Mouse (Mus musculus): ENCODE results near the gene C3ar1. TPM values are rescaled to one million over a fixed set of nuclear protein-coding genes. Genes with fewer than 3 reads are reported as not detected.

The C3ar1 gene
- polyA plus RNA-seq, 1 experiment from 2014 or later, result 1.2 TPM

DNA sequence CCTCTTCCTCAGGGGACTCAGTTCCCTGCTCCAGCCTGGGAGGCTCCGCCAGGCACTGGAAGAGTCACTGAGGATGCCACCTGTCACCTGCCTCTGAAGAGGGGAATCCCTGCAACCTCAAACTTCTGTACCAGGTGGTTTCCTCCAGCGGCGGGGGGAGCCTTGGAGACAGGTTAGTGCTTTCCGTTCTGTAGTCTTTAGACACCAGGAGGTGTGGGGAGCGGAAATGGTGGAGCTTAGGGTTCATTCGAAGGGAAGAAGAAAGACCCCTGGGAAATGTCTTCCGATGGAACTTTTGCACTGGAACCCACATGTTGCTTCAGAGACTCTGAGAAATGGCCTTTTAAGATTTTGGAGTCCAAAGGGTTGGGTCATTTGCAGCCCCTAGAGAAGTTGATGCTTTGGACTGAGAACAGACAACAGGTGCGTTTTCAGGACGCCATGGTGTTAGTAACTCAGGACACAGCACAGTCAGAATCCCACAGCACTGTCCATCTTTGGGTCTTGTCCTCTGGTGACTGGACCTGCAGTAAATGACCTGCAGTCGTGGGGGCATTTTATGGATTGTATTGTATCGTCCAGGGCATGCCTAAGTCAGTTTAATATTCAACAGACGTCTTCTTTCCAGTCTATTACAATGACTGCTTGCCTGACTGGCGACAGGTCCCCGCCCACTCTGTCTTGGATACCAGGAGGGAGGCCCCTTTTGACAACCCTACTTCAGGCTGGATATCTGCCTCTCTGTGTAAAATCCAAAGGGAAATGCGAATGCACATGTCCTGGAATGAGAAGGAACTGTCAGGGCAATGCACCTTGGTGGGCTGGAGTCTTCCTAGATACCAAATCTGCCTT, 34.9 kb downstream of the C3ar1 start:
- DNase-seq (ENCODE audit: low spot score) (no peak), ATAC-seq (no peak)
- 16% methylated on average over 15 of the region's 15 CpGs for WGBS
- H3K27ac ChIP-seq (ENCODE audit: low read depth, low read length), result no peak overlapping the region
- peak overlapping the region; percentile 93 for H3K4me3 ChIP-seq (ENCODE audit: low read depth, low read length)
- peak overlapping the region; percentile 91 for H3K9ac ChIP-seq (ENCODE audit: low read length)
- H3K36me3 ChIP-seq (ENCODE audit: control insufficient read depth, insufficient read depth, low read length), result no peaks in the 10 kb centered on the region
- H3K27me3 ChIP-seq (replicated peaks; ENCODE audit: control insufficient read depth, insufficient read depth, low read length), result no peaks in the 10 kb centered on the region
- H3K4me2 ChIP-seq (ENCODE audit: low read length), result peak overlapping the region; percentile 77
- peaks cover 20% of the 10 kb centered on the region for H3K4me1 ChIP-seq (ENCODE audit: control insufficient read depth, insufficient read depth, low read length)
- H3K9me3 ChIP-seq (replicated peaks; ENCODE audit: control insufficient read depth, low read length), result no peaks in the 10 kb centered on the region

DNA sequence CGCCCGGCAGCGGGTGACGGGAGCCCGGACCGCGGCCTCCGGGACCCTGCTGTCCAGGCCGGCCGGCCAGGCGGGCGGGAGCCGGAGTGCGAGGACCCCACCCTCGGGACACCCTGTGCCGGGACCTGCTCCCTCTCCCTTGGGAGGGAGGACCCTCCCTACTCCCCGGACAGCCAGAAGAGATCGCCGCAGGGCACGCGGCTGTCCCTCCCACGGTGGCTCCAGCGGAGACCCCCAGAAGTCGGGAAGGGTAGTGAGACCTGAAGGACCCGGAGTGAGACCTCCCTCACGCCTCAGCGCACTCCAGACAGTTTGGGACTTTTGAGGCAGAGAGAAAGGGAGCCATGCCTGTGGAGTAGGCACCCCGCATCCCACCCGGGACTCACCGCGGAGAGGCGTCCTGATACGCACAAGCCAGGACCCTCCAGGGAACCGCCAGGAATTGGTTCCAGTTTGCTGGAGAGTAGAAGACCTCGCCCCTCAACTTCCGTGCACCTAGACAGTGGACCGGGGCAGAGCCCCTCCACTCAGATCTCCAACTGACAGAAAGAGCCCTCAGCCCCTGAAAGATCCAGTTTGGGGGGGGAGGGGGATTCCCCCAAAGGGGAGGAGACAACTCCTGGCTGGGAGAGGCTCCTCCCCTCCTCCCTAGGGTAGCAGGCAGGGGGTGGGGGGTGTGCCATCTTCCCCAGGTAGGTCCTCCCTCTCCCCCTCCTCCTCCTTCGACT, 35.7 kb downstream of the C3ar1 start:
- WGBS, result under 1% methylated on average over 26 of the region's 38 CpGs
- Histone ChIP-seq H3K4me2 (ENCODE audit: low read length) (peak overlapping the region; percentile 77), H3K9ac (ENCODE audit: low read length) (peak overlapping the region; percentile 91), H3K27me3 (replicated peaks; ENCODE audit: control insufficient read depth, insufficient read depth, low read length) (no peaks in the 10 kb centered on the region), H3K9me3 (replicated peaks; ENCODE audit: control insufficient read depth, low read length) (no peaks in the 10 kb centered on the region), H3K4me3 (ENCODE audit: low read depth, low read length) (peak overlapping the region; percentile 93), H3K27ac (ENCODE audit: low read depth, low read length) (peak overlapping the region; percentile 48; the same call in 1 of the 2 replicates), H3K4me1 (ENCODE audit: control insufficient read depth, insufficient read depth, low read length) (peaks cover 18% of the 10 kb centered on the region), H3K36me3 (ENCODE audit: control insufficient read depth, insufficient read depth, low read length) (no peaks in the 10 kb centered on the region)
- ATAC-seq, result peak; percentile 68
- DNase-seq (ENCODE audit: low spot score), result peak; percentile 53

DNA sequence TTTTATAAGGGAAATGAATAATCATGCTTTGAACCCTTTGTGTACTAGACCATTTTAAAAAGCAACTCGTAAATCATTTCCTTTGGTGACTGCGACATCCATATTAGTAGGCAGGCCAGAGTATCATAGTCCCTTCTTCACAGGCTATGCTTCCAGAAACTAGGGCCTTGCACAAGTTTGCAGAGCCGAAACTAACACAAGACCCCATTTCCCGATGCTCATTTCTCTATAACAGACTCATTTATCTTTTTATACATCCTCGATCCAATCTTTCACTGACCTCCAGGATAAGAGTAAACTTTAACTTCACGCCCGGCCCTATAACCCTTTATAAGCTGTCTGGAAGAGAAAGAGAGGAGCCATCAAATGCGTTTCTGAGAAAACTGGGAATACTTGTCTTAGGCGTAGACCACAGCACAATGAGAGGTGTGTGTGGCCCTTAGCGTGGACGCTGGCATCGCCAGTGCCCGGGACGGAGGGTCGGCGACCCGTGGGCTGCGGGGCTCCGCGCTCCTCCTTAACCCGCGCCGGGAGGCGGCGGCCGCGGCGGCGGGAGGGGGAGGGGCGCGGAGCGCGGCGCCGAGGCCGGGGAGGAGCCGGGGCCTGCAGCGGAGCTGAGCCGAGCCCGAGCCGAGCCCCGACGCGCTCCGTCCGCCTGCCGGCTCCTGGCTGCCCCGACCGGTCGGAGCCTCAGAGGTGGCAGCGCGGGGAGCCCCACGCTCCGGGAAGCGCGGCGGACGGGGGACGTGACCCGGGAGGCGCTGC, 36.5 kb downstream of the C3ar1 start, which contains the start of gene Foxj2:
Gene Foxj2 (plus strand): TSS at position 609 of the 765 bp plus-strand sequence.
- peak within 1 kb of the TSS; percentile 91 for H3K9ac ChIP-seq (ENCODE audit: low read length)
- ATAC-seq, result peak; percentile 91
- H3K4me3 ChIP-seq (ENCODE audit: low read depth, low read length), result peak within 1 kb of the TSS; percentile 93
- H3K27ac ChIP-seq (ENCODE audit: low read depth, low read length), result peak within 1 kb of the TSS; percentile 48; the same call in 1 of the 2 replicates
- no peaks in the 10 kb centered on the region for H3K9me3 ChIP-seq (replicated peaks; ENCODE audit: control insufficient read depth, low read length)
- peak within 1 kb of the TSS; percentile 77 for H3K4me2 ChIP-seq (ENCODE audit: low read length)
- DNase-seq (ENCODE audit: low spot score), result peak; percentile 52
- H3K36me3 ChIP-seq (ENCODE audit: control insufficient read depth, insufficient read depth, low read length), result no peaks in the 10 kb centered on the region
- 2% methylated on average over 50 of the region's 61 CpGs for WGBS
- H3K4me1 ChIP-seq (ENCODE audit: control insufficient read depth, insufficient read depth, low read length), result peaks cover 18% of the 10 kb centered on the region
- H3K27me3 ChIP-seq (replicated peaks; ENCODE audit: control insufficient read depth, insufficient read depth, low read length), result no peaks in the 10 kb centered on the region

DNA sequence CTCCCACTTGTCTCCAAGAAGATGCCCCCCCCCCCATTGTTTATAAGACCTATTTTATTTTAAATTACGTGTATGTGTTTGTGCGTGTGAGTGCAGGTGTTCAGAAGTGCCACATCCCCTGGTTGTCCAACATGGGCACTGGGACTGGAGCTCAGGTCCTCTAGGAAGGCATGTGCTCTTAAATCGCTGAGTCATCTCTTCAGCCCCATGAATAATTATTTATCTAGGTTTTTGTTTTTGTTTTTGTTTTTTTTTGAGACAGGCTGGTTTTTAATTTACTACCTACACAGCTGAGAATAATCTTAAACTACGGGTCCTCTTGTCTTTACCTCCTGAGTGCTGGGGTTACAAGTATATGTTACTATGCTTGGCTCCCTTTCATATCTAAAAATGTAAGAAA, 42.3 kb downstream of the C3ar1 start:
- 90% methylated on average over 4 of the region's 4 CpGs for WGBS
- H3K4me2 ChIP-seq (ENCODE audit: low read length), result no peak overlapping the region
- H3K36me3 ChIP-seq (ENCODE audit: control insufficient read depth, insufficient read depth, low read length), result no peaks in the 10 kb centered on the region
- no peak overlapping the region for H3K9ac ChIP-seq (ENCODE audit: low read length)
- no peak overlapping the region for H3K27ac ChIP-seq (ENCODE audit: low read depth, low read length)
- DNase-seq (ENCODE audit: low spot score) (no peak), ATAC-seq (no peak)
- H3K4me3 ChIP-seq (ENCODE audit: low read depth, low read length), result no peak overlapping the region
- no peaks in the 10 kb centered on the region; the same call in 1 of the 2 replicates for H3K4me1 ChIP-seq (ENCODE audit: control insufficient read depth, insufficient read depth, low read length)
- no peaks in the 10 kb centered on the region for H3K27me3 ChIP-seq (replicated peaks; ENCODE audit: control insufficient read depth, insufficient read depth, low read length)
- no peaks in the 10 kb centered on the region for H3K9me3 ChIP-seq (replicated peaks; ENCODE audit: control insufficient read depth, low read length)

DNA sequence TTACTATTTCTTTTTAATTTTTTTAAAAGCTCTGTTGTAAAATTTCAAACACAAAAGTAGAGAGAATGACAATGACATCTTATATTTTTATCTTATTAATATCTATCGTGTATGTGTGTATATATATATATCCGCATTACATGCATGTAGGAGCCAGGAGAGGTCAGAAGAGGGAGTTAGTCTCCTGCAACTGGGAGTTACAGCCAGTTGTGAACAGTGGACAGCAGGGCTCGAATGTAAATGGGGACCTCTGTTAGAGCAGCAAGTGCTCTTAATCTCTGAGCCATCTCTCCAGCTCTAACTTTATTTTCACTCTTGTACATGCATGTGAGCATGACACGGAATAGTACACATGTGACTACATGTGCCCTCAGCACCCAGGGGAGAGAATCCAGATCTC, 43.2 kb downstream of the C3ar1 start:
- WGBS, result 86% methylated on average over 4 of the region's 4 CpGs
- H3K9ac ChIP-seq (ENCODE audit: low read length), result no peak overlapping the region
- DNase-seq (ENCODE audit: low spot score), result no peak
- no peak overlapping the region for H3K4me3 ChIP-seq (ENCODE audit: low read depth, low read length)
- no peak for ATAC-seq
- no peaks in the 10 kb centered on the region; the same call in 1 of the 2 replicates for H3K4me1 ChIP-seq (ENCODE audit: control insufficient read depth, insufficient read depth, low read length)
- H3K9me3 ChIP-seq (replicated peaks; ENCODE audit: control insufficient read depth, low read length), result no peaks in the 10 kb centered on the region
- no peaks in the 10 kb centered on the region for H3K36me3 ChIP-seq (ENCODE audit: control insufficient read depth, insufficient read depth, low read length)
- H3K27me3 ChIP-seq (replicated peaks; ENCODE audit: control insufficient read depth, insufficient read depth, low read length), result no peaks in the 10 kb centered on the region
- no peak overlapping the region for H3K27ac ChIP-seq (ENCODE audit: low read depth, low read length)
- no peak overlapping the region for H3K4me2 ChIP-seq (ENCODE audit: low read length)

DNA sequence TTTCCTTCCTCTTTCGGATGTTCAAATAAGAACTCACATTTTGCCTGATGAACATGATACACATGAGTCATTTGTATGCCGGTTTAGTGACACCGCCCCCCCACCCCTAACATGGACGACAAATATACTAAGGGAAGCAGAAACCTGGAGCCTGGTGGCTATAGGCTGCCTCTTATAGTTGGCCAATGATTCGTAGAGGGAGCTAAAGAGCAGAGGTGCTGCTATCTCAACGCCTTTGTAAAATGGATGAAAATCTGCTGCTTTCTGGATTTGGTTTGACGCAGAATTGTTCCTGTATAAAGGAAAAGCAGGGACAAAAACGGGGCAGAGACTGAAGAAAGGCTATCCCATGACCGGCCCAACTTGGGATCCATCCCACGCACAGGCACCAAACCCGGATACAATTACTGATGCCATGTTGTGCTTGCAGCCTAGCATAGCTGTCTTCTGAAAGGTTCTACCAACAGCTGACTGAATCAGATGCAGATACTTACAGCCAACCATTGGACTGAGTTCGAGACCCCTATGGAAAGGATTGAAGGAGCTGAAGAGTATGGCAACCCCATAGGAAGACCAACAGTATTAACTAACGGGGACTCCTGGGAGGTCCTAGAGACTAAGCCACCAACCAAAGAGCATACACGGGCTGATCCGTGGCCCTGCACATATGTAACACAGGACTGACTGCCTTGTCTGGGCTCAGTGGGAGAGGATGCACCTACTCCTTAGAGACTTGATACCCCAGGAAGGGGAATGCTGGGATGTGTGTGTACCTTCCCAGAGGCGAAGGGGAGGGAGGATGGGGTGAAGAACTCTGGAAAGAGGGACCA, 44.0 kb downstream of the C3ar1 start:
- H3K4me3 ChIP-seq (ENCODE audit: low read depth, low read length), result peak overlapping the region; percentile 61
- no peaks in the 10 kb centered on the region for H3K27me3 ChIP-seq (replicated peaks; ENCODE audit: control insufficient read depth, insufficient read depth, low read length)
- no peaks in the 10 kb centered on the region; the same call in 1 of the 2 replicates for H3K4me1 ChIP-seq (ENCODE audit: control insufficient read depth, insufficient read depth, low read length)
- DNase-seq (ENCODE audit: low spot score) (peak; percentile 76), ATAC-seq (peak; percentile 19; the same call in 1 of the 2 replicates)
- H3K9me3 ChIP-seq (replicated peaks; ENCODE audit: control insufficient read depth, low read length), result no peaks in the 10 kb centered on the region
- WGBS, result 25% methylated on average over 16 of the region's 16 CpGs
- peak overlapping the region; percentile 76 for H3K9ac ChIP-seq (ENCODE audit: low read length)
- H3K27ac ChIP-seq (ENCODE audit: low read depth, low read length), result peak overlapping the region; percentile 97
- no peaks in the 10 kb centered on the region for H3K36me3 ChIP-seq (ENCODE audit: control insufficient read depth, insufficient read depth, low read length)
- H3K4me2 ChIP-seq (ENCODE audit: low read length), result peak overlapping the region; percentile 74

DNA sequence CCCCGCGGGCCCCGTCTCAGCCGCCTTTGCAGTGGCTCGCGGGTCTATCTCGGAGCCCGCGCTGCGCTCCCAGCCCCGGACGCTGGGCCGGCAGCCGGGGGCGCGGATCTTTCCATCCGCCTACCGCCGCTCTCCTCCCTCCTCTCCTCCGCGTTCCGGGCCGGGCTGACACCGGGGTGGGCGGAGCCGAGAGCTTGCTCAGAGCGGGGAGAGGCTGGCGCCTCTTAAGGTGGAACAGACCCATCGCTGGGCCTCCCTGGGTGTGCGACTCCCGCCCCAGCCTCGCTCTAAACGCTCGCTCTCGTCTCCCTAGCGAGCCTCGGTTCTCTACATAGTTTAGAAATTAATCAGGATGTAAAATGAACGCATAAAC, 44.7 kb downstream of the C3ar1 start:
- Histone ChIP-seq H3K27me3 (replicated peaks; ENCODE audit: control insufficient read depth, insufficient read depth, low read length) (no peaks in the 10 kb centered on the region), H3K36me3 (ENCODE audit: control insufficient read depth, insufficient read depth, low read length) (no peaks in the 10 kb centered on the region), H3K4me1 (ENCODE audit: control insufficient read depth, insufficient read depth, low read length) (no peaks in the 10 kb centered on the region; the same call in 1 of the 2 replicates), H3K27ac (ENCODE audit: low read depth, low read length) (peak overlapping the region; percentile 97), H3K9me3 (replicated peaks; ENCODE audit: control insufficient read depth, low read length) (no peaks in the 10 kb centered on the region), H3K4me2 (ENCODE audit: low read length) (peak overlapping the region; percentile 74), H3K9ac (ENCODE audit: low read length) (peak overlapping the region; percentile 76), H3K4me3 (ENCODE audit: low read depth, low read length) (peak overlapping the region; percentile 61)
- ATAC-seq (peak; percentile 95), DNase-seq (ENCODE audit: low spot score) (peak; percentile 93)
- under 1% methylated on average over 37 of the region's 38 CpGs for WGBS
